Mouse (Mus musculus): ENCODE measurements around the gene Pdgfd.

Gene Pdgfd

DNA sequence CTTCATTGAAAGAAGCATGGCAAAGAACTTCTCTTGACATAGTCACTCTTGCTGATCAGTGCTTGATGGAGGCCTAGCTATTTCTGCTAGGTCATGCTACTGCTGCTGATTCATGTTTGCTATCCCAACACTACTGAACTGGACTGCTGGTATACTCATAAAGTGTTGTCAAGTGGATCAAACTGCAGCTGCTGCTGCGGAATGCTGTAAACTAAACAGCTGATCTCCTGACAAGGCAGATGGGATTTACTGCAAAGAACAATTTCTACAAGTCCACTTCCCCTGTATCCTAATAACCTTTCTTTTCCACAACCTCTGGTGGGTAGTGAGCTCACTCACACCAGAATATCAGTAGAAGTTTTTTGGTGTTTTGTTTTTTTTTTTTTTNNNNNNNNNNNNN, 148.7 kb downstream of the Pdgfd start:
- DNase-seq: no peak

DNA sequence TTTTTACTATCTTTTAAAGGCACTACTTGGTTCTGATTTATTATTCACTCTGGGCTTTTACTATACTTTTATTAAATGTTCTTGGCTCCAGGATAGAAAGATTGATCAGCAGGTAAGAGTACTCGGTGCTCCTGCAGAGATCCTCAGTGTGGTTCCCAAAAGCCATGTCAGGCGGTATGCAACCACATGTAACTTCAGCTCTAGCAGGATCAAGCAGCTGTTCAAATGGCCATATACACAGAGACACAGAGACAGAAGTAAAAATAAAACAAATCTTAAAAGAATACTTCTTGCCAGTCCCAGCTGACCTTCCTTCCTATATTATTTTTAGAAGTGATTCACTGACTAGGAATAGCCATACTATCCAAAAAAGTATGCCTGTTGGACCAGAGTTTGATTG, 157.0 kb downstream of the Pdgfd start:
- DNase-seq: no peak

DNA sequence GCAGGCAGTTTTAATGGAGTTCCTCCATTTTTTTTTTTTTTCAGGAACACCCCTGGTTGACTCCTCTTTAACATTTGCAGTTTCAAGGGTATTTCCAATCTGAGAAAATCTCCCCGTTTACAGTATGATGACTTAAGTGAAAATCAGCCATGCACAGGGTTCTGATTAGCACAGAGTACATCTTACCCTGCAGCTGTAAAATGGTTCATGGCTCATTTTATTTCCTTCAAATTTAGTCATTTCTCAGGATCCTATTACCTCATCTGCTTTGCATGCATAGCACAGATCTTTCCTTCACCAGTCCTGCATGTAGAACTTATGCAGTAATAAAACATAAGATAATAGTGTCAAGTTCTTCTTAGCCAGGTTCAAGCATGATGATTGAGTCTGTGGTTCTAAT, 165.1 kb downstream of the Pdgfd start:
- no peak for DNase-seq

DNA sequence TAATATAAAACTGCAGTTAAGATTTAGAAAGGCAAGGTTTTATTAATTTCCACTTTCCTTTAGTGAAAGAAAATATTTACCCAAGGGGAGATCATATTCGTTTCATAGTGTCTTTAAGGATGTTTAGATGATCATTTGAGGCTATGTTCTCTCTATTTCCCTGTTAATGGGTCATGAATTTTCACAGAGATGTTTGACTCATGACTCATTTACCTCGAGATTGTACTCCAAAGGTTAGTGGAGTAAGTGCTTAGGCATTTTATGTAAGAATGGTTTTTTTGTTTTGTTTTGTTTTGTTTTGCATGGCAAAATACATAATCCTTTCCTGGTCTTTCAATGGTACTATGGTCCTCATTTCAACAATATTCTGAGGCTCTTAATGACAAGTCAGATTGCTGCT, 167.9 kb downstream of the Pdgfd start:
- DNase-seq: no peak

DNA sequence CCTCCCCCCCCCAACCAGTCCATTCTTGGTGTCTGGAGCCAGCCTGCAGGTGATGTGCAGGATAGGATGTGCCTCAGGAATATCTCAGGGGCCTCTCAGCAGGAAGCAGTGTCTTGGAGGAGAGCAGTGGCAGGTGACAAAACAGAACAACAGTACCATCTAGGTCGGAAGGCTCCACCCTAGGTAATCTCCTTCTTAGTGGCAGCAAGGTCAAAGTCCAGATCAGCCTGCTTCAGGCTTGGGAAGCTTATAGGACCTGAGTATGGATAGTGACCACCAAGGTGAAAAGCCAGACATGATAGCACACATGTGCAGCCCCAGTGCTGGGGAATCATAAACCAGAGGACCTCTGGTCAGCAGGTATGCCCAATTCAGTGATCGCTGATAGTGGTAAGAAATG, 169.5 kb downstream of the Pdgfd start:
- no peak for DNase-seq

DNA sequence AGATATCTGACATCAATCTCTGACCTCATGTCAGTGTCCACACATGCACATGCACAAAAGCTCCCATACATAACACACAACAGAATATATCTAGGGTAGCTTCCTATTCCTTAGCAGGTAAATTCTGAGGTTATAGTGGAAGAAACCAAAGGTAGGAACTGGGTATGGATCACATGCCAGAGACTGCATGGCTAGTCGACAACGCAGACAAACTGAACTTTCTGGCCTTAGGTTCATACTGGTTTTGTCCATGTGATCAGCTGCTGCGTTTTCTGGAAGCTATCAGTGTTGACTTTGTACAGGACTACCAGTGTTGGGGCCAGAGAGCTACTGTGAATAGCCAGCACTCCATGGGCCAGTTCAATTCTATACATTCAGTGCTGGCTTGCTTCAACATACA, 170.0 kb downstream of the Pdgfd start:
- no peak for DNase-seq

DNA sequence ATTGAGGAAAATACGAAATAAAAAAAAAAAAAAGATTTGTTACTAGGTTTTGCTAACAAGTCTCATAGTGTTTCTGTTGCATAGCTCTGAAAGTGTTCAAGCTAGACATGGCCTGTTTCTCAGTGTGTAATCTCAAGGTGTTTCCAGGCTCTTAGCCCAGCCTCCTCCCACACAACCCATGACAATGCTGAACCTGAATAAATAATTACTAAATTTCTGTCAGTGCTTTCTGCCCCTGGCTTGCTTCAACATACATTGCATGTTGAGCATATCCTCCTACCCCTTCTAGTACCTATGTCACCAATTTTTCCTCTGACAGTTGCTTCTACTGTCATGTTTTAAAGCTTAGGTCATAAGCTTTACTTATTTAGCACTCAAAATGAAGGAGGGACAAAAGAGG, 171.0 kb downstream of the Pdgfd start:
- DNase-seq: no peak

DNA sequence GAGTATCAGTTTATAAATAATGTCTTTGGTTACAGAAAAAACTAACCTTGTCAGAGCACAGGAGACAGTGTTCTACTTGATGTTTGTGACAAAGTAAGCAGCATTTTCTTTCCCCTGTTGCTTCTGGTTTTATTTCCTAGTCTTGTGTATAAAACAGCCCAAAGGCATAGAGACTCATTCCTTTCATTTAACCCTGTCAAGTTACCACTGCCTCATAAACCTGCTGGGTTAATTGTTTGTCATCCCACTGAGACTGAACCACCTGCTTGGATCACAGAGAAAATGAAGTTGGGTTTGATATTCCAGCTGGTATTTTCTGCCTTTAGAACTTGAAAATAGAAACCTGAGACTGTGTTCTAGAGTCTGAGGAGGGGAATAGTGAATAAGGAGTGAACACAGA, 172.4 kb downstream of the Pdgfd start:
- no peak for DNase-seq

DNA sequence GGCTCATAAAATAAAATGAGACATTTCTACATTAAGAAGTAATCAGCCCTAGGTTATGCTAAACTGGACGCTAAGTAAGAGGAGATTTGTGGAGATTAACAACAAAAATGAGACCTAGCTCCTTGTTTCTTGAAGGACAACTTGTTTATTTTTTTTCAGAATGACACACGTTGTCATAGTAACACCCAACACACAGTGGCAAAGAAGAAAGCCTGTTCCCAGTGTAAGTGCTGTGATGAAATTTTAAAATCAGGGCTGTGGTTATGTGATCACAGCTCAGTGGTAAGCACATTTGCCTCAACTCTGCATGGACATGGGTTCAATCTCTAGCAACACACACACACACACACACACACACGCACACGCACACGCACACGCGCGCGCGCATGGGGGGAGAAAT, 174.5 kb downstream of the Pdgfd start:
- no peak for DNase-seq

DNA sequence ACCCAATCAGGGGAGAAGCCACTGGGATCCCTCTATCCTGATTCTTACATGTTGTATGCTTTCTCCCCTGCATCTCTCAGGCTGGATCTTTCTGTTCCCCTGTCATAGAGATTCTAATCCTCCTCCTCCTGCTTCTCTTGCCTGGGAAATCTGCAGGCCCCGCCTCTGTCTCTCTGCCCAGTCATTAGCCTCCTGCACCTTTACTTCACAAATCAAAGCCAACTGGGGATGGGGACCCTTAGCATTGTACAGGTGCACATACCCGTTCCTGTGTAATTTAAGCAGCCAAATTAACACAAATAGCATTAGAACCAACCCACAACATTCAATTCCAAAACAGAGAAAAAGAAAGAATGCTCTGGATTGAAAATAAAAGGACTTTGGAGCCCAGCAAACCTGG, 176.1 kb downstream of the Pdgfd start:
- DNase-seq: no peak

DNA sequence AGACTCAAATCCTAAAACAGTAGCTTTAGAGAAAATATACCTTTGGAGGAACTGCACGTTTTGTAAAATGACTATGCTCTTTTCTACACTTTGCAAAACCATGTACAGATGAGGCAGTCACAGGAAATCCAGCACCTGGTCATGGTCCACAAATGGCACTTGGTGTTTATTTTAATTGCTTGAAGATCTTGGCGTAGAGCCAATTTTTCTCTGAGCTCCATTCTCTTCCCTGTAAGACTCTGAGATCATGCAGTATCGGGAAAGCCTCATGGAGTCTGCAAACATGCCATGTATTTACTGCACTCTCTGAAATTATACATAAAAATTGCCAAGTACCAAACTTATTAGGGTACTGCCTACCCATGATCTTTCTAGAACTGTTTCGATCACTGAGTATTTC, 176.5 kb downstream of the Pdgfd start:
- DNase-seq: peak; percentile 12

DNA sequence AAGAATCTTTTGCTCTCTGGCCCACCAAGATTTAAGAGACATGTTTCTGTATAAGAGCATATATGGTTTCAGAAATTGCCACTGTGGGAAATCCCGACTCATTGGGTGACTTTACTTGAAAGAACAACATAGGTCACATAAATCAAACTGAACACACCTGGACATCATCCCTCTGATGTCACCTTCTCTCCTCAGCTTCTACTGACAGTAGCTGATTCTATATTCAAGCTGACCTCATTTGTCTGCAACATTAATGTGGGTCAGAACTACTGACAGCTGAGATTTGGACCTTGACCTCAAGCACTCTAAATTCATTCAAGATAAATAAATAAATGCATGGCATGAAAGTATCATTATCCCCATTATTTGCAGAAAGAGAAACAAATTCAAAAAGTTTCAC, 177.0 kb downstream of the Pdgfd start:
- no peak for DNase-seq

DNA sequence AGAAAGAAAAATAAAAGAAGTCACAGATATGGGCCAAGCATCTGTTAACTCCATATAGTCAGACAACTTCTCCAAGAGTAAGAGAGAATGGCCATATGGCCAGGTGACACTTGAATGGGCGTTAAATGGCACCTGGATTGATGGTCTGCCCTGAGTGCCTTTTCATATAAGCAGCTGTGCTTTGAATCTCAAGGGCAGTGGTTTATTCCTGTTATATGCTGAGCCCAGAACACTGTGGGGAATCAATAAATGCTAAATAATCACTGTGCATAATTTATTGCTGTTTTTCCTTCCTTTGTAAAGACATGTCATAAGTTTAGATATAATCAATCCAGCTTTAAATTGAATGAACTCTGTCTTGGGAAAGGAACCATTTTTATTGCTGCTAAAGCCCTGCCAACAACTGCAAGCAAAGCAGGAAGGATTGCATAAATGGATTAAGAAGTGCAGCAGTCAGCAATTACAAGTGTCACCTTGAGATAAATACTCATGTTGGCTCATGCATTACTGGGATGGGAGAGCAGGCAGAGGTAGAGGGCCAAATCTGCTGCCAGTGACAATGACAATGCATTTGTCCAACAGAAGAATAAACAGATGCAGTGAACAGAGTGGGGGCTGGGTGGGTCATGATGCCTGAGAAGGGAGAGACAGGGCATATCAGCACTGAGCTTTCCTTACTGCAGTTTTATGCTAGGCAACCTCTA, 185.0 kb downstream of the Pdgfd start:
- DNase-seq: no peak

DNA sequence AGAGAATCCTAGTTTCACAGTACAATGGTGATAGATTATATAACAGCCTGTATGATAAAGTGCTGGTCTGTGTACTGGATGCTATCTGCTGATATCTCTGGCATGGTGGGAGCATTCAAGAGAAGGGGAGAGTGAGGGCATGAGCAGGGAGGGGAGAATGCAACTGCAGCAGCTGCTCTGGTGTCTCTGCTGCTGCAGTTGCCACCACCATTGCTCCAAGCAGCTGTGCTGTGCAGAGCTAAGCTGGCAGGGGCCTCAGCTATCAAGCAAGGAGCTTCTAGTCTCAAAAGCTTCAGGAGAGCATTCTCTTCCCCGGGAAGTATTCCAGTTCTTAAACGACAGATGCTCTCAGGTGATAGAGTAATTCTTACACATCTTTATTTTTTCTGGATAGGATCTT, 192.4 kb downstream of the Pdgfd start:
- DNase-seq: no peak

DNA sequence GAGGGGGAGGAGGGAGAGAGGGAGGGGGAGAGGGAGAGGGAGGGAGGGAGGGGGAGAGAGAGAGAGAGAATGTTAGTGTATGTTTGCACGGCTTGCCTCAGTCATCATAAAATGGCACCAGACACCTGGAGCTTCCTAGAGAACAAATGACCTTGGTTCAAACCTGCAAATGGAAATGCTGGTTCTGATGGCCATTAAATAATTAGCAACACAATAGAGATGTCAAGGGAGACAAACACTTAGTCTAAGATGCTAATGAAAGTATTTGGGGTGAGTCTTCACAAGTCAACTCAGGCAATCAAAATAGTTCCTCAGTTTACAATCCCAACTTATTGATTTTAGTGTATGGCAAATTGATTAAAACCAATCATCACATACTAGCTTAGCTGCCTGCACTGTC, 198.2 kb downstream of the Pdgfd start:
- DNase-seq: no peak

DNA sequence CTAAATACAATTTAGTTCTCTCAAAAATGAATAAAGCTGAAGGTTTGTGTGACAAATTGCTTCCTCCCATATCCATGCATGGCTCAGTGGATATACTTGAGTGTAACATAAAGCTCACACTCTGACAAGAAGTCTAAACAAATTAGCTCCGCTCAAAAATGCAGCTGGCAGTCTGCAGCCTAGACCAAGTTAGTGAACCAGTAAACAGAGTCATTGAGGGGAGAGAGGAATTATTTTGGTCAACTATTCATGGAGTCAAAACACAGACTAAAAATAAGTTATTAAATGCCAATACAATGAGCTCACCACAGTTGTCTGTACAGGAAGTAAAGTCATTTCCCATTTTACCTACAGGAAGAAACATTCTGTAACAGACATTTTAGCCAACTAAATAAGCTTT, 233.4 kb downstream of the Pdgfd start:
- DNase-seq: no peak

DNA sequence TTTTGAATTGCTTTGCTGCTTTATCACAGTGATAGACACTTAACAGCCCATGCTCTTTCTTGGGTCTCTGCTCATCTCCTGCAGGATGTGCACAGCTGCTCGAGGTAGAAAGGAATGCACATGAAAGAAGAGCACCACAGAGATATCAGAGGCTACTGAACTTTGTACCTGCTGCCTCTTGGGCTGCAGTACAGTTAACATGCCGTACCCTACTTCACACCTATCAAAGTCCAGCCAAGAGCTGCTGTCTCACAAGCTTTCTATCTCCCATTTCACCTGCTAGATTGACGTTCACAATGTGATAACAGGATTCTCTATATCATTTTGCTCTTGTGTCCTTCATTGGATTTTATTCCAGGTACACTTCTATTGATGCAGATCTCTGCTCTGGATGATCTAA, 238.2 kb downstream of the Pdgfd start:
- no peak for DNase-seq

DNA sequence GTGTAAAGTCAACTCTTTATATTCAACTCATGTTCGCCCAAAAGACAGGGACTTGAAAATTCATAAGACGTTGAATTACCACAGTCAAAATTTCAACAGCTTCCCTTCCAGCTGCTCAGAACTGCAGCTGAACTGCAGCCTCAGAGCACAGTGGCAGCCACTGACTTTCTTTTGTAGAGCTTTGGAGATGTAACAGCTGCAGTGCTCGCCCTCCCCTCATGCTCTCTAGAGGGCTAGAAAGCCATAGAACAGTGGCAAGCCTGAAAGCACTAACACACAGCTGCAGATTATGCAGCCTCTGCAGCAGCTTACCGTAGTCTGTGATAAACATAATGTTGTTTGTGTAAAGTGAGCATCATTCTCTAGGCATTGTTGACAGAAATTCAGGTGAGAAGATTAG, 239.6 kb downstream of the Pdgfd start:
- no peak for DNase-seq

DNA sequence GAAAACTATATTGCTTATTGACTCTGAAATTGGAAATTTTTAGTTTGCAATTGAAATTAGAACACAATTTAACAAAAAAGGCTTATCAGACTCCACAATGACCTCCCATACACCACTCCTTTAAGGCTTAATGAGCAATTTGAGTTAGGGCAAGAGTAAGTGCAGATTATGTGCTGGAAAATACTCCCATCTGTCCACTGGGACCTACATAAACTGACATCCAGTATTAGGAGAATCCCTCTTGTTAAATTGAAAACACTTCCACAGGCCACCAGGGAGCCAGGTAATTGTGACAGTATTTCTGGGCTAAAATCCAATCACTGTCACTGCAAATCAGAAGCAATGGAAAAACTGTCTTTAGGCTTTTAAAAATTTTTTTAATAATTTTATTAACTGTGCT, 256.2 kb downstream of the Pdgfd start:
- DNase-seq: no peak
